Mouse (Mus musculus): ENCODE results near the gene Gm20388. TPM values are rescaled to one million over a fixed set of nuclear protein-coding genes. Genes with fewer than 3 reads are reported as not detected.
A peak's percentile ranks its signal among the peaks of the same experiment; 100 is the strongest.

Gene Gm20388
- polyA plus RNA-seq, 1 experiment from 2014 or later = not detected

- H3K4me1 ChIP-seq = peaks cover 32% of the 10 kb centered on the region
- no peak overlapping the region for H3K4me3 ChIP-seq
- no peak overlapping the region for H3K4me2 ChIP-seq
- no peaks in the 10 kb centered on the region for H3K9me3 ChIP-seq
- H3K36me3 ChIP-seq = 0 out of 2 replicates have a peak, but pooled peaks cover 4% of the 10 kb centered on the region
- 63% methylated on average over 9 of the region's 9 CpGs for WGBS
- H3K9ac ChIP-seq = 0 out of 2 replicates have a peak overlapping the region, but pooled peaks have one; percentile 32
- no peak for ATAC-seq (ENCODE audit: insufficient number of reproducible peaks, insufficient read depth, low FRiP score, low TSS enrichment, low read depth)
- no peak overlapping the region for H3K27ac ChIP-seq
- peaks cover 4% of the 10 kb centered on the region; the same call in 1 of the 2 replicates for H3K27me3 ChIP-seq
Observed at GRCm38 (mm10) chr8:122642071-122642470, 2731.4 kb downstream of the Gm20388 start.

- H3K9ac ChIP-seq = no peak overlapping the region
- H3K36me3 ChIP-seq = no peaks in the 10 kb centered on the region
- H3K27me3 ChIP-seq = no peaks in the 10 kb centered on the region; the same call in 1 of the 2 replicates
- H3K4me3 ChIP-seq = no peak overlapping the region
- no peak overlapping the region for H3K27ac ChIP-seq
- no peak overlapping the region for H3K4me2 ChIP-seq
- no peak for ATAC-seq (ENCODE audit: insufficient number of reproducible peaks, insufficient read depth, low FRiP score, low TSS enrichment, low read depth)
- 73% methylated on average over 6 of the region's 6 CpGs for WGBS
- no peaks in the 10 kb centered on the region for H3K9me3 ChIP-seq
- H3K4me1 ChIP-seq = peaks cover 33% of the 10 kb centered on the region
Observed at GRCm38 (mm10) chr8:122644175-122644954, 2733.7 kb downstream of the Gm20388 start.

GRCm38 (mm10) chr8:122646337-122646736 lies 2735.7 kb downstream of the Gm20388 start:
- no peak for ATAC-seq (ENCODE audit: insufficient number of reproducible peaks, insufficient read depth, low FRiP score, low TSS enrichment, low read depth)

GRCm38 (mm10) chr8:122648192-122648970 lies 2737.7 kb downstream of the Gm20388 start:
- WGBS = 35% methylated on average over 15 of the region's 15 CpGs
- Histone ChIP-seq H3K36me3 (no peaks in the 10 kb centered on the region), H3K27me3 (no peaks in the 10 kb centered on the region; the same call in 1 of the 2 replicates), H3K4me2 (no peak overlapping the region), H3K4me3 (no peak overlapping the region), H3K4me1 (peaks cover 20% of the 10 kb centered on the region), H3K9ac (no peak overlapping the region), H3K27ac (no peak overlapping the region), H3K9me3 (no peaks in the 10 kb centered on the region)
- ATAC-seq (ENCODE audit: insufficient number of reproducible peaks, insufficient read depth, low FRiP score, low TSS enrichment, low read depth) = no peak

More at GRCm38 (mm10) chr8:122646337-122646736, 2735.7 kb downstream of the Gm20388 start:
- Histone ChIP-seq H3K36me3 (no peaks in the 10 kb centered on the region), H3K4me3 (no peak overlapping the region), H3K4me1 (peaks cover 20% of the 10 kb centered on the region), H3K9ac (no peak overlapping the region), H3K27ac (no peak overlapping the region), H3K27me3 (no peaks in the 10 kb centered on the region; the same call in 1 of the 2 replicates), H3K9me3 (no peaks in the 10 kb centered on the region), H3K4me2 (no peak overlapping the region)
- WGBS = 85% methylated on average over 16 of the region's 16 CpGs

- no peaks in the 10 kb centered on the region for H3K36me3 ChIP-seq
- ATAC-seq (ENCODE audit: insufficient number of reproducible peaks, insufficient read depth, low FRiP score, low TSS enrichment, low read depth) = no peak
- no peak overlapping the region for H3K4me3 ChIP-seq
- H3K9me3 ChIP-seq = no peaks in the 10 kb centered on the region
- WGBS = 78% methylated on average over 16 of the region's 16 CpGs
- H3K4me1 ChIP-seq = peaks cover 31% of the 10 kb centered on the region
- H3K27me3 ChIP-seq = no peaks in the 10 kb centered on the region; the same call in 1 of the 2 replicates
- H3K27ac ChIP-seq = no peak overlapping the region
- no peak overlapping the region for H3K4me2 ChIP-seq
- H3K9ac ChIP-seq = no peak overlapping the region
Observed at GRCm38 (mm10) chr8:122651326-122651921, 2740.8 kb downstream of the Gm20388 start.

GRCm38 (mm10) chr8:122652643-122653042 lies 2742.0 kb downstream of the Gm20388 start:
- no peak overlapping the region for H3K27ac ChIP-seq
- H3K36me3 ChIP-seq = no peaks in the 10 kb centered on the region
- H3K9ac ChIP-seq = no peak overlapping the region
- H3K9me3 ChIP-seq = no peaks in the 10 kb centered on the region
- H3K4me1 ChIP-seq = peaks cover 37% of the 10 kb centered on the region
- ATAC-seq (ENCODE audit: insufficient number of reproducible peaks, insufficient read depth, low FRiP score, low TSS enrichment, low read depth) = no peak
- no peak overlapping the region for H3K4me2 ChIP-seq
- no peaks in the 10 kb centered on the region; the same call in 1 of the 2 replicates for H3K27me3 ChIP-seq
- H3K4me3 ChIP-seq = no peak overlapping the region
- WGBS = 62% methylated on average over 6 of the region's 6 CpGs

- H3K4me2 ChIP-seq = no peak overlapping the region
- no peaks in the 10 kb centered on the region for H3K36me3 ChIP-seq
- no peak overlapping the region for H3K4me3 ChIP-seq
- H3K4me1 ChIP-seq = peaks cover 48% of the 10 kb centered on the region
- 74% methylated on average over 7 of the region's 7 CpGs for WGBS
- no peak for ATAC-seq (ENCODE audit: insufficient number of reproducible peaks, insufficient read depth, low FRiP score, low TSS enrichment, low read depth)
- H3K27me3 ChIP-seq = no peaks in the 10 kb centered on the region
- H3K9me3 ChIP-seq = no peaks in the 10 kb centered on the region
- H3K9ac ChIP-seq = no peak overlapping the region
- H3K27ac ChIP-seq = no peak overlapping the region
Observed at GRCm38 (mm10) chr8:122654768-122655167, 2744.1 kb downstream of the Gm20388 start.

GRCm38 (mm10) chr8:122656056-122656999 lies 2745.7 kb downstream of the Gm20388 start:
- no peak overlapping the region for H3K4me3 ChIP-seq
- H3K4me2 ChIP-seq = no peak overlapping the region
- no peak overlapping the region for H3K27ac ChIP-seq
- no peak overlapping the region for H3K9ac ChIP-seq
- no peak for ATAC-seq (ENCODE audit: insufficient number of reproducible peaks, insufficient read depth, low FRiP score, low TSS enrichment, low read depth)
- WGBS = 79% methylated on average over 13 of the region's 13 CpGs
- H3K4me1 ChIP-seq = peaks cover 62% of the 10 kb centered on the region
- no peaks in the 10 kb centered on the region for H3K27me3 ChIP-seq
- no peaks in the 10 kb centered on the region for H3K9me3 ChIP-seq
- H3K36me3 ChIP-seq = no peaks in the 10 kb centered on the region

GRCm38 (mm10) chr8:122658149-122658806 lies 2747.6 kb downstream of the Gm20388 start:
- WGBS = 20% methylated on average over 10 of the region's 10 CpGs
- H3K9ac ChIP-seq = no peak overlapping the region
- peak overlapping the region; percentile 42 for H3K4me2 ChIP-seq
- H3K9me3 ChIP-seq = no peaks in the 10 kb centered on the region
- no peaks in the 10 kb centered on the region for H3K36me3 ChIP-seq
- no peaks in the 10 kb centered on the region for H3K27me3 ChIP-seq
- peaks cover 74% of the 10 kb centered on the region for H3K4me1 ChIP-seq
- ATAC-seq (ENCODE audit: insufficient number of reproducible peaks, insufficient read depth, low FRiP score, low TSS enrichment, low read depth) = no peak; the same call in 1 of the 2 replicates
- no peak overlapping the region for H3K4me3 ChIP-seq
- peak overlapping the region; percentile 88 for H3K27ac ChIP-seq

- Histone ChIP-seq H3K36me3 (no peaks in the 10 kb centered on the region), H3K4me1 (peaks cover 75% of the 10 kb centered on the region), H3K9ac (peak overlapping the region; percentile 41; the same call in 1 of the 2 replicates), H3K27ac (peak overlapping the region; percentile 88), H3K27me3 (0 out of 2 replicates have a peak, but pooled peaks cover 2% of the 10 kb centered on the region), H3K4me2 (peak overlapping the region; percentile 42), H3K9me3 (no peaks in the 10 kb centered on the region), H3K4me3 (no peak overlapping the region)
- 11% methylated on average over 9 of the region's 9 CpGs for WGBS
- ATAC-seq (ENCODE audit: insufficient number of reproducible peaks, insufficient read depth, low FRiP score, low TSS enrichment, low read depth) = no peak; the same call in 1 of the 2 replicates
Observed at GRCm38 (mm10) chr8:122658807-122659160, 2748.1 kb downstream of the Gm20388 start.
